Mouse (Mus musculus) forebrain, embryonic 15.5 days (tissue): Measurements from ENCODE around the gene Phf2. TPM values are rescaled to one million over a fixed set of nuclear protein-coding genes. Genes with fewer than 3 reads are reported as not detected.

ENCODE experiments used
- ATAC-seq: fragments of 200-750 bp; cut with Nextera tagmentation; replicated peaks from 2 replicates; pipeline ENCODE4 v1.8.0; 2017; ENCODE audit warnings: mild to moderate bottlenecking, moderate TSS enrichment, moderate library complexity
- H3K27ac ChIP-seq: fragments of 300-500 bp; sonication (generic); replicated peaks from 2 replicates; pipeline ENCODE4 v1.5.1; 2015; ENCODE audit warnings: mild to moderate bottlenecking, inconsistent platforms
- H3K27me3 ChIP-seq: fragments of 300-500 bp; sonication (generic); 2 replicates; pipeline ENCODE4 v1.6.1; 2015; ENCODE audit warnings: inconsistent platforms
- H3K36me3 ChIP-seq: fragments of 300-500 bp; sonication (generic); 2 replicates; pipeline ENCODE4 v1.6.1; 2015; ENCODE audit warnings: mild to moderate bottlenecking, inconsistent platforms
- H3K4me1 ChIP-seq: fragments of 300-500 bp; sonication (generic); 2 replicates; pipeline ENCODE4 v1.6.1; 2015; ENCODE audit warnings: inconsistent platforms
- H3K4me2 ChIP-seq: fragments of 300-500 bp; sonication (generic); replicated peaks from 2 replicates; pipeline ENCODE4 v1.6.1; 2015; ENCODE audit warnings: mild to moderate bottlenecking, inconsistent platforms
- H3K4me3 ChIP-seq: fragments of 300-500 bp; sonication (generic); 2 replicates; pipeline ENCODE4 v1.5.1; 2015; ENCODE audit warnings: mild to moderate bottlenecking, inconsistent platforms
- H3K9ac ChIP-seq: fragments of 300-500 bp; sonication (generic); replicated peaks from 2 replicates; pipeline ENCODE4 v1.6.1; 2015; ENCODE audit warnings: mild to moderate bottlenecking, inconsistent platforms
- H3K9me3 ChIP-seq: fragments of 300-500 bp; sonication (generic); 2 replicates; pipeline ENCODE4 v1.6.1; 2016; ENCODE audit warnings: inconsistent platforms
- WGBS: fragments of 180-500 bp; shearing (Covaris S2); methylation state at CpG from one replicate; pipeline ENCODE4 v1.1.7; 2015; ENCODE audit warnings: mixed read lengths; 5-methylcytosine and 5-hydroxymethylcytosine counted together
- polyA plus RNA-seq: library from polyadenylated mRNA; unstranded; fragments of >200 nt; fragmentation: Nextera tagmentation; extraction: Ambion mirVana; gene quantifications from 2 replicates; pipeline ENCODE4 v1.2.1, GENCODE M21; 2015

Phf2 gene
- polyA plus RNA-seq, 1 experiment from 2014 or later = 10.5 TPM

DNA sequence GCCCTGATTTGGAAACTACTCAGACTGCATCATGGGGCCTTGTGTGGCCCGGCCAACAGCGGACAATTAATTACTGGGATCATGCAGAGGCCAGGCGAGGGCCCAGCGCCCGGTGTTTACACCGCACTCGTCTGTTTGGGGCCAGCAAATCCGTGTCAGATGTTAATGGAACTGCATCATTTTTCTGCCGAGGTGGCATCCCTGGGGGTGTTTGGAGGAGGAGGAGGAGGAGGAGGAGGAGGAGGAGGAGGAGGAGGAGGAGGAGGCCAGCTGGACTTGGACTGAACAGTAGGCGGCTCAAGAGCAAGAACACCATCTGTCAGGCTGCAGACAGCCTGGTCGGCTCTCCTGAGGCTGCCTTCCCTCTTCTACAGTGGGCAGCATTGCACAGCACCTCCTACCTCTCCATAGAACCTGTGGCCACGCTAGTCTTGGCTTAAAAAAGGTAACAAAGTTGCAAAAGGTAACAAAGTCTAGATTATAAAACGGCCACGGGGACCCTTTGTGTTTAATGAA lies 72.6 kb downstream of the Phf2 start:
- Histone ChIP-seq H3K9me3 (no peaks in the 10 kb centered on the region), H3K9ac (no peak overlapping the region), H3K4me3 (no peak overlapping the region), H3K4me2 (no peak overlapping the region), H3K27ac (no peak overlapping the region), H3K4me1 (no peaks in the 10 kb centered on the region; the same call in 1 of the 2 replicates), H3K36me3 (peaks cover 11% of the 10 kb centered on the region), H3K27me3 (no peaks in the 10 kb centered on the region)
- WGBS = 27% methylated on average over 12 of the region's 14 CpGs
- peak; percentile 41; the same call in 1 of the 2 replicates for ATAC-seq

DNA sequence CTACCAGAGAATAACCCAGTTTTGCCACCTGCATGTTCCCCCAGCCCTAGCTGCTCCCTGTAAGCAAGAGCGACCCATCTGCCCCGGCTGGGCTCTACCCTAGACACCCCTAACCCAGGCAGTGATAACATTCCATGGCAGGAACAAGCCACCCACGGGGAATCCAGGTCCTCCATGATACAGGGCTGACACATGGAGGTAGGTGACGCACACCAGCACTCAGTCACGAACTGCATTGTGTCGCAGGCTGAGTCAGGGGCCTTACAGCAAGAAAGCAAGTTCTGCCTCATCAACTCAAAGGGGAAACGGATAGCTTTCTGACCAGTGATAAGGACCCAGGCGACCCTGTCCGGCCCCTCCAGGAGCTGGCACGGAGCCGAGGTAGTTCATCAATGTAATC lies 74.0 kb downstream of the Phf2 start:
- Histone ChIP-seq H3K4me3 (no peak overlapping the region), H3K27ac (no peak overlapping the region), H3K36me3 (peaks cover 3% of the 10 kb centered on the region; the same call in 1 of the 2 replicates), H3K9ac (no peak overlapping the region), H3K4me1 (no peaks in the 10 kb centered on the region; the same call in 1 of the 2 replicates), H3K9me3 (no peaks in the 10 kb centered on the region), H3K4me2 (no peak overlapping the region), H3K27me3 (no peaks in the 10 kb centered on the region)
- WGBS = 82% methylated on average over 11 of the region's 11 CpGs
- ATAC-seq = no peak

DNA sequence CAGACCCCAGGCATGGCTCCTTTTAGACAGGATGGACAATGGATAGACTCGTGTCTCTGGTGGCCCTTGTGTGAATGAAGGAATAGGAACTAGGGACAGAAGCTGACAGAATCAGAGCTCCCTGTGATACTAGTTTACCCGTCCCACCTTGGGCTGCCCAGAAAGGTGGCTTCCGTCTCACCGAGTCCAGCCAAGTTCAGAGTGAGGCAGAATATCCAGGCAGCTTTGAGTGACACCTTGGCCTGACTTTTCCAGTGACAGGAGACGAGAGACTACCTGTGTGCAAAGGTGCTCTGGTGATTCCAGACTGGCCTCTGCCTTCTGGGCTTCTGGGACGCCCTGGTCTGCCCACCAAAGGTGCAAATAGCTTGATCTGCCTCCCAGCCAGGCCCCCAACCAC lies 75.2 kb downstream of the Phf2 start:
- no peaks in the 10 kb centered on the region for H3K36me3 ChIP-seq
- H3K4me1 ChIP-seq = no peaks in the 10 kb centered on the region; the same call in 1 of the 2 replicates
- no peak overlapping the region for H3K27ac ChIP-seq
- ATAC-seq = no peak
- no peaks in the 10 kb centered on the region for H3K27me3 ChIP-seq
- no peak overlapping the region for H3K4me3 ChIP-seq
- no peak overlapping the region for H3K9ac ChIP-seq
- H3K4me2 ChIP-seq = no peak overlapping the region
- no peaks in the 10 kb centered on the region for H3K9me3 ChIP-seq
- WGBS = 84% methylated on average over 6 of the region's 6 CpGs

DNA sequence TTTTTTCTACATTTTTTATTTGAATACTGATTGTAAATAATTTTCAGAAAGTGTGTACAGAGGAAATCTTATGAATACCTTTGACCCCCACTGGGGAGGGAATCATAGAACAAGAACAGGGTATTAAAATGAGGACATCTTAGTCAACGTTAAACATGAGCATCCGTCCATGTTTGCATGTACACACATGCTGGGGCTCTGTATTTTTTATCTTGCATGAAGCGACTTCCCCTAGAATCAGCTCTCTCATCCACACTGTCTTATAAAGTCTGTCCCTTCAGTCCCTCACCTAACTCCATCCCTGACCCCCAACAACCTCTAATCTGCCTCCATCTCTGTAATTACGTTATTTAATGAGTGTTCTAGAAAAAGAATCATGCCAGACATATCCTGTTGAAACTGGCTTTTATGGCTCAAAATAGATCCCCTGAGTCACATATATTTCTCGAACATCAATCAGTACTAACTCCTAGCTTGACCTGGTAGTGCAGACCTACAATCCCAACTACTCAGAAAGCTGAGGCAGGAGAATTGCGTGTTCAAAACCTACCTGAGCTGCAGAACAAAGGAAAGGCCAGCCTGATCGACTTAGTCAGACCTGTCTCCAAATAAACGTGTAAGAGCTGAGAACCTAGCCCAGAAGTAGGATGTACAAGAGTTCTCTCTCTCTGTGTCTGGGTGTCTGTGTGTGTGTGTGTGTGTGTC lies 86.2 kb downstream of the Phf2 start:
- WGBS = 79% methylated on average over 8 of the region's 8 CpGs
- H3K27ac ChIP-seq = no peak overlapping the region
- no peak overlapping the region for H3K4me3 ChIP-seq

DNA sequence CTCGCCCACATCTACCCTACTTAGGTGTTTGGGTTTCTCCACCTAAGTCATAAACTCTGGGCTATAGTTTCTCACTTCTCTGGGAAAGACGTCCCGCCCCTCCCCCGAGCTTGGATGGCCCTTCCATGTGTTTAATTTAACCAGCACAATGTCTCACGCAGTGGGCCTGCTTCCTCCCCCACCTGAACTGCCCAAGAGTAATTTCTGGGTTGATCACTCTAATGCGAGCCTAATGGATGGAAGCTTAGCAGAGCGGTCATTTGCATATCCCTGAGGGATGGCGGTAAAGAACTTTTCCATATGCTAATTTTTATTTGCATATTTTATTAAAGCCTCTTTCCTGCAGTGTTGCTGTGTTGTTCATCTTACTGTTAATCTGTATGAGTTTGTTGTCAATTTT lies 86.8 kb downstream of the Phf2 start:
- Histone ChIP-seq H3K4me3 (no peak overlapping the region), H3K27ac (no peak overlapping the region), H3K9me3 (no peaks in the 10 kb centered on the region), H3K9ac (no peak overlapping the region), H3K36me3 (no peaks in the 10 kb centered on the region), H3K4me2 (no peak overlapping the region), H3K27me3 (no peaks in the 10 kb centered on the region), H3K4me1 (peaks cover 11% of the 10 kb centered on the region)
- ATAC-seq = no peak
- 48% methylated on average over 8 of the region's 8 CpGs for WGBS

More for the DNA sequence above, 86.2 kb downstream of the Phf2 start:
- no peaks in the 10 kb centered on the region for H3K9me3 ChIP-seq
- H3K4me2 ChIP-seq = no peak overlapping the region
- no peak overlapping the region for H3K9ac ChIP-seq
- H3K4me1 ChIP-seq = peaks cover 11% of the 10 kb centered on the region
- H3K27me3 ChIP-seq = no peaks in the 10 kb centered on the region
- H3K36me3 ChIP-seq = no peaks in the 10 kb centered on the region
- no peak for ATAC-seq

DNA sequence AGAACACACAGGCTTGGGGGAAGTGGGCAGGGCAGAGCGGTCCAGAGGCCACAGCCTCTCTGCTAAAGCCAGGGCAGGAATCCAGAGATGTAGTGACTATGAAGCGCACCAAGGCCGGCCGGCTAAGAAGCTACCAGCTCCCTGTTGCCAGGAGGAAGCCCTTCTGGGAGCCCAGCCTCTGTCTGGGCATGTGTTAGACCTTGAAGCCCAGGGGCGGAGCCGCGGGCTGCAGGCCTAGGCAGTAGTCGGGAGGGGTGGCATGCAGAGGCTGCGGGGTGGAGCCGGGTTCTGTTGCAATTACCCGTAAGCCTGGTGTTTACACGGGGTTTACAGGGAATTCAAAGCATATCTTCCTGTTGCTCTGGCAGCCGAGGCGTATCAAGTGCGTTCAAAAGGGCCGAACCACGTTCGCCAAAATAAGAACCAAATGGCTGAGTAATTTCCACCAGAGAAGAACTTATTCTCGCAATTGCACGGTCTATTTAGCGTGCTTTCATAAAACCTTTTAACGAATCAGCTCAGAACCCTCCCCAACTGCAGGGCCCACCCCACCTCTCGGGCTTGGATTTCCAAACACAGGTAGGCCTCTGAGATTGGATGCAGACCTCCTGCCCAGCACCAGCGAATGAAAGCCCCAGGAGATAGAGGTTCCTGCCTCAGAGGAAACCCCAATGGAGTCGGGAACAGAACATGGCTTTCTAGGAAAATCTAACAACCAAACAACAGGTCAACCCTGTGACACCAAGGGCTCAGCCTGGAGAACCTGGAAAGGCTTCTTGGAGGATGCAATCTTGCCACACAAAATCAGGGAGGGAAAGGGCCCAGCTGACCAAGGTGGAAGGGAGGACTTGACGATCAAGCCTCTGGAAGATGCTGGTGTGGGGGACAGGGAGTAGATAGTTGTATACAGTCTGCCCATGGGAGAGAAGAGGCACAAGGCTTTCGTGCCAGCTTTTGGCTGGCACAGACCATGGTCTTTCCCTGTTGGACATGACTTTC lies 87.9 kb downstream of the Phf2 start:
- Histone ChIP-seq H3K27me3 (no peaks in the 10 kb centered on the region), H3K4me3 (no peak overlapping the region), H3K36me3 (no peaks in the 10 kb centered on the region), H3K4me2 (no peak overlapping the region), H3K9ac (no peak overlapping the region), H3K9me3 (no peaks in the 10 kb centered on the region), H3K4me1 (peaks cover 11% of the 10 kb centered on the region), H3K27ac (no peak overlapping the region)
- ATAC-seq = 0 out of 2 replicates have a peak, but pooled peaks have one; percentile 43
- 39% methylated on average over 27 of the region's 27 CpGs for WGBS

DNA sequence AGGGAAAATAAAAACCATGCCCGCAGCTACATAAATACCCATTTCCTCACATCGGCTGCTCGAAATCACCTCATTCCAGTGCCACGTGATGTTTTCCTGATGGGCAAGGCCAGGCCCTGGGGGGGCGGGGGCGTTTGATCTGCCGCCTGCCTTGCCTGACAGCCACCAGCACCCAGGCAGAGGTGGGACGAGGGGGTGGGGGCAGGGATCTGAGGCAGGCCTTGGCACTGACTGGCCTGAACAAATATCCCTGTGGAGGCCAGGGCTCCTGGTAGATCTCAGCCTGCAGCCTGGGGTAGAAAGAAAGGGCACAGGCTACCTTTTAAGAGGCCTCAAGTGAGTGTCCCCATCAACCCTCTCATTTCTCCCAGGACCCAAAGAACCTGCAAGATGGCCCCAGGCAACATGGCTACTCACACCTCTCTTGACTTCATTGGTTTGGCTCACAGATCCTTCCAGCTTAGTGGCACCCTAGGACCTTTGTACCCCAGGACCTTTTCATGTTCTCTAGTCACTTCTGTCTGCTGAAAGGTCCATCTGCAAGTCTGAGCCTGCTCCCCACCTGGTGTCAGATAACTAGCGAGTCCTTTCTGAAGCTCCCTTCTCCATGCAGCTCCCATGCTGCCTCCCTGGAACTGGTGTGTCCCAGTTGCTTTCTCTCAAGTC lies 90.4 kb downstream of the Phf2 start:
- Histone ChIP-seq H3K9ac (no peak overlapping the region), H3K27me3 (no peaks in the 10 kb centered on the region), H3K27ac (no peak overlapping the region), H3K9me3 (no peaks in the 10 kb centered on the region), H3K4me3 (no peak overlapping the region), H3K4me2 (no peak overlapping the region), H3K4me1 (peaks cover 11% of the 10 kb centered on the region), H3K36me3 (no peaks in the 10 kb centered on the region)
- ATAC-seq = no peak
- 61% methylated on average over 9 of the region's 9 CpGs for WGBS

DNA sequence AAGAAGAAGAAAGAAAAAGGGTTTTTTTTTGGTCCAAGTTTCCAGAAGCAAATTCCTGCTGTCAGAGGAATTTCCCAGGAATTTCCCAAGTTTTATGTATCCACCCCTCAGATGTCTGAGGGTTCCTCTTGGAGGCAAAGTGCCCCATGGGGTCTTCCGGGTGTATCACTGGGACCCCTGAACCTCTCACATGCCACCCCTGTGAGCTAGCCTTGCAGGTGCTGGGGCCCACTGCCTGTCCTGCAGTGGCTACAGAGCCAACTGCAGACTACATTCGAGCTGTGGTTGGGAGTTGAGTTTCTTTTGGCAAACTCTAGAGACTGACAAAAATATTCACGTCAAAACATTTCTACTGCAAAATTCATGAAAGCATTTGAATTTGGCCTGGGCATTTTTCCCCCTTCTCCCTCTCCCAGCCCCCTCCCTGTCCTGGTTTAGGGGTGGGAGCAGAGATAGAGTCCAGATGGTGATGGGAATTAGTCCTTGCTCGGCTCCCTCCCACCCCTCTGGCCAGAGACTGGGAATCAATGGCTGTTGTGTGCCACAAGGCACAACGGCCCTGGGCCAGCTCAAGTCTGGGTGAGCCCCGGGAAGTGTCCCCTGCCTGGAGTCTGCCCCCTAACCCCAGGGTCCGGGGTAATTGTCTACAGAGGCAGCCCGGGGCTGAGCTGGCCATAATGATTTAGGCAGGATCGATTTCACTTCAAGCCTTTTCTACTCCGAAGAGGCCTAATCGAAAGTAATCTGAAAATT lies 91.2 kb downstream of the Phf2 start:
- H3K27me3 ChIP-seq = no peaks in the 10 kb centered on the region
- H3K4me2 ChIP-seq = no peak overlapping the region
- no peak overlapping the region for H3K9ac ChIP-seq
- H3K27ac ChIP-seq = no peak overlapping the region
- H3K4me1 ChIP-seq = peaks cover 11% of the 10 kb centered on the region
- no peak for ATAC-seq
- no peak overlapping the region for H3K4me3 ChIP-seq
- no peaks in the 10 kb centered on the region for H3K36me3 ChIP-seq
- 56% methylated on average over 11 of the region's 11 CpGs for WGBS
- H3K9me3 ChIP-seq = no peaks in the 10 kb centered on the region

DNA sequence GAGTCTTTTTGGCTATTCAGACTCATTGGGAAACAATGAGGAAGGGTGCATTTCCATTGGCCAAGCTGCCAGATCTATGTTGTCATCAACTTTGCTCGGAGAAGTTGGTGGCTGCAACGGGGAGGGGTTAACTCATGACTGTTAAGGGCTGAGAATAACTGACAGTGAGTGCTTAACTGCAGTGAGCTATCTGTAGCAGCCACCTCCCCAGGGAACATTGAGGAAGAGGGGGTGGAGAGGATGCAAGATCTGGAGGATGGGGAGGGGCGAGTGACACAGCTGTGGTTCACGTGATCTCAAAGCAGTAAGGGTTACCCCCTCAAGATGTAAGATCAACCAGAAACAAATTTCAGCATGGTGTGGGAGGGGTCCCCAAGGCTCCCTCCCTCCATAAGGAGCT lies 92.8 kb downstream of the Phf2 start:
- Histone ChIP-seq H3K36me3 (no peaks in the 10 kb centered on the region), H3K4me3 (no peak overlapping the region), H3K27ac (no peak overlapping the region), H3K4me1 (peaks cover 6% of the 10 kb centered on the region), H3K4me2 (no peak overlapping the region), H3K27me3 (no peaks in the 10 kb centered on the region), H3K9me3 (no peaks in the 10 kb centered on the region), H3K9ac (no peak overlapping the region)
- 68% methylated on average over 4 of the region's 4 CpGs for WGBS
- ATAC-seq = no peak

DNA sequence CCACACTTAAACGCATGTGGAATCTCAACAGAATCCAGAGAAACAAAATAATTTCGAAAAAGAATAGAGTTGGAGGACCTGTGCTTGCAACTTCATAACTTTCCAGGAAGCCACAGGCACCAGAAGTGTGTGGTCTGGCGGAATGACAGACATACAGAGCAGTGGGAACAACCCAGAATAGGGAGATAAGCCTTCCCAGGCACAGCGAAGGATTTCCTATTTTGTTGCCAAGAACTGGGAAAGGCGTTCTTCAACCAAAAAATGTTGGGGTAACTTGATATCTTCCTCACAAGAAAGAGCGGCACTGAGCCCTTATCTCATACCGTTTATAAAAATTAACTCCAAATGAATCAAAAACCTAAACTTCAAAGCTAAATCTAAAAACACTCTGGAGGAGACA lies 96.4 kb downstream of the Phf2 start:
- Histone ChIP-seq H3K9me3 (no peaks in the 10 kb centered on the region), H3K4me2 (no peak overlapping the region), H3K27ac (no peak overlapping the region), H3K27me3 (no peaks in the 10 kb centered on the region), H3K4me1 (no peaks in the 10 kb centered on the region), H3K4me3 (no peak overlapping the region), H3K36me3 (no peaks in the 10 kb centered on the region), H3K9ac (no peak overlapping the region)
- ATAC-seq = no peak
- 79% methylated on average over 7 of the region's 7 CpGs for WGBS

DNA sequence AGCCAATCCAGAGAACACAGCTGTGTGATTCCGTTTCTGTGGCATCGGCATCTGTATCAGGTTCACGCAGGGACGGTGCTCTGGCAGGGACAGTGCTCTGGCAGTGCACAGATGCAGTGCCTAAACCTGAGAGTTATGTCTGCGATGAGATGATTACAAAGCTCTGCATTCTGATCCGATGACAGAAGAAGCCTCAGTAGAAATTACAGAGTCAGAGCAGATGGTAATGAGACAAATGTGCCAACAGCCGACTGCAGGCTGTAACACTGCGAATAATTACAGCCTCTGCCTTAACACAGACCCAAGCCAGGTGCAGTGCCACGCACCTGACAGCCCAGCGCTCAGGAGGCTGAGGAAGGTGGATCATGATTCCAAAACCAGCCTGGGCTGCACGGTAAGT lies 102.8 kb downstream of the Phf2 start:
- Histone ChIP-seq H3K4me3 (no peak overlapping the region), H3K27me3 (no peaks in the 10 kb centered on the region), H3K27ac (peak overlapping the region; percentile 28), H3K4me2 (no peak overlapping the region), H3K9ac (no peak overlapping the region), H3K9me3 (no peaks in the 10 kb centered on the region), H3K4me1 (peaks cover 7% of the 10 kb centered on the region), H3K36me3 (no peaks in the 10 kb centered on the region)
- WGBS = 37% methylated on average over 11 of the region's 11 CpGs
- ATAC-seq = peak; percentile 86
